Mouse (Mus musculus) kidney, adult 2 months (tissue): ENCODE results near the gene Rasl10a.

ENCODE experiments used
- CTCF ChIP-seq: fragments of 200-500 bp; conservative IDR thresholded peaks from 2 replicates; pipeline ENCODE4 v1.5.1; 2011; ENCODE audit warnings: low read depth, mild to moderate bottlenecking, control low read depth, low read length, moderate library complexity, mixed read lengths; ENCODE audit not compliant: insufficient read depth, insufficient read length
- POLR2A ChIP-seq: fragments of 200-500 bp; IDR thresholded peaks from one replicate; pipeline ENCODE4 v1.6.1; 2011; ENCODE audit warnings: low read depth, low read length, control low read depth

DNA sequence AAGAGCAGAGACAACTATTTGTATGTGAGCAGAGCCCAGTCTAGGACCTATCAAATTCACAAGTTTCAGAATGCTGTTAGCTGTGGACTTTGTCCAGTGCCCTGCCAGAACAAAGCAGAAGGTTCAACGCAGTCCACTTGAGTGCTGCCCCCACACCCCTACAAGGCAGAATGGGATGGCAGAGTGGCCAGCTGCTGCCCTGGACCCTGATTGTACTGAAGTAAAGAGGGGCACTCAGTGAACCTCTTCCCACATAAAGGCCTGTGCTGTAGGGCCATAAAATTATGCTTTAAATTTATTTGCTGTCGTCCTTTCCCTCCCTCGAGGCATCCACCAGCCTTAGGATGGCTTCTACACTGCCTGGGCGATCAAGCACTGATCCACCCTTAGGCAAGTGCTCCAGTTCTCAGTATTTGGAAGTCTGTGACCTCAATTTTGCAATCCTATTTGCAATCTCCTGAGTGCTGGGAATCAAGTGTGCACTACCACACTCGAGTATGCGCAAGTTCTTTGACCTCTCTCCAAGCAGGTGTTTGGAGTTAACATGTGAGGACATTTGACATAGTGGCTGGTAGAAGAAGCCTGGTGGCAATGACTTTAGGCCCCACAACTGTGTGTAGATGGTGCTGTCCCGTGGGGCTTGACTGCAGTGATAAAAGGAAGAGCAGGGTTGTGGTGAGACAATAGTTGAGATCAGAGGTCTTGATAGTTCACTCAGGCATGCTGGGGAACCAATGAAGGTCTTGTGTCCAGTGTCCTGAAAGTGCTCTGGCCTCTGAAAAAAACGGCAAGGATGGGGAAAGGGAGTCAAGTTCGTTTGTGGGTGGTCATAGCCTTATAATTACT lies 10.4 kb downstream of the Rasl10a start:
- no peak for TF ChIP-seq CTCF
- no peak for TF ChIP-seq POLR2A
